Mouse (Mus musculus): ENCODE results near the gene Msto1. TPM values are rescaled to one million over a fixed set of nuclear protein-coding genes. Genes with fewer than 3 reads are reported as not detected.
"Not testable (repeated sequence)": the region's sequence is repeated elsewhere in the genome, so short reads cannot be mapped to it uniquely, and the experiment has no call there.

Msto1 gene
- 40.5 and 43.5 TPM in 2 replicates for polyA plus RNA-seq (2014; fragmentation: Nextera tagmentation; extraction: Ambion mirVana)

GRCm38 (mm10) chr3:88913511-88914383 is at the start of gene Msto1:
Msto1 (minus strand) TSS chr3:88913999.
- H3K4me3 ChIP-seq (ENCODE audit: low read depth, low read length): peak within 1 kb of the TSS; percentile 66
- H3K27ac ChIP-seq (ENCODE audit: low read length): peak within 1 kb of the TSS; percentile 84
- under 1% methylated on average over 62 of the region's 62 CpGs for whole genome bisulfite sequencing
- peaks cover 29% of the 10 kb centered on the region for H3K36me3 ChIP-seq (ENCODE audit: control insufficient read depth, insufficient read depth, low read length)
- peak within 1 kb of the TSS; percentile 69 for H3K4me2 ChIP-seq (replicated peaks; ENCODE audit: low read depth, low read length)
- peak within 1 kb of the TSS; percentile 60 for H3K9ac ChIP-seq (replicated peaks; ENCODE audit: low read depth, low read length)
- no peaks in the 10 kb centered on the region for H3K9me3 ChIP-seq (ENCODE audit: control insufficient read depth, low read depth, low read length)
- H3K4me1 ChIP-seq (ENCODE audit: control insufficient read depth, insufficient read depth, low read length): no peaks in the 10 kb centered on the region
- ATAC-seq (ENCODE audit: insufficient number of reproducible peaks, insufficient read depth, low FRiP score, low read depth): peak; percentile 95
- no peaks in the 10 kb centered on the region for H3K27me3 ChIP-seq (ENCODE audit: control insufficient read depth, insufficient read depth, low read length)

- H3K9me3 ChIP-seq (ENCODE audit: control insufficient read depth, low read depth, low read length); H3K4me1 ChIP-seq (ENCODE audit: control insufficient read depth, insufficient read depth, low read length); ATAC-seq (ENCODE audit: insufficient number of reproducible peaks, insufficient read depth, low FRiP score, low read depth); H3K4me2 ChIP-seq (replicated peaks; ENCODE audit: low read depth, low read length); H3K9ac ChIP-seq (replicated peaks; ENCODE audit: low read depth, low read length); H3K27ac ChIP-seq (ENCODE audit: low read length); H3K27me3 ChIP-seq (ENCODE audit: control insufficient read depth, insufficient read depth, low read length); H3K4me3 ChIP-seq (ENCODE audit: low read depth, low read length): not testable (repeated sequence)
- H3K36me3 ChIP-seq (ENCODE audit: control insufficient read depth, insufficient read depth, low read length): peaks cover 11% of the 10 kb centered on the region; the same call in 1 of the 2 replicates
Observed at GRCm38 (mm10) chr3:88963211-88963610, 49.4 kb upstream of the Msto1 start.

- ATAC-seq (ENCODE audit: insufficient number of reproducible peaks, insufficient read depth, low FRiP score, low read depth): no peak
- Histone ChIP-seq H3K4me3 (ENCODE audit: low read depth, low read length) (no peak overlapping the region), H3K9ac (replicated peaks; ENCODE audit: low read depth, low read length) (no peak overlapping the region)
Observed at GRCm38 (mm10) chr3:88953736-88954135, 39.9 kb upstream of the Msto1 start.

GRCm38 (mm10) chr3:88953246-88953645 is 39.4 kb upstream of the Msto1 start:
- Histone ChIP-seq H3K4me3 (ENCODE audit: low read depth, low read length) (no peak overlapping the region), H3K27ac (ENCODE audit: low read length) (no peak overlapping the region), H3K9me3 (ENCODE audit: control insufficient read depth, low read depth, low read length) (no peaks in the 10 kb centered on the region), H3K4me1 (ENCODE audit: control insufficient read depth, insufficient read depth, low read length) (peaks cover 7% of the 10 kb centered on the region; the same call in 1 of the 2 replicates), H3K27me3 (ENCODE audit: control insufficient read depth, insufficient read depth, low read length) (no peaks in the 10 kb centered on the region), H3K9ac (replicated peaks; ENCODE audit: low read depth, low read length) (no peak overlapping the region), H3K36me3 (ENCODE audit: control insufficient read depth, insufficient read depth, low read length) (no peaks in the 10 kb centered on the region), H3K4me2 (replicated peaks; ENCODE audit: low read depth, low read length) (no peak overlapping the region)
- WGBS: 79% methylated on average over 4 of the region's 4 CpGs
- ATAC-seq (ENCODE audit: insufficient number of reproducible peaks, insufficient read depth, low FRiP score, low read depth): no peak

More at GRCm38 (mm10) chr3:88953736-88954135, 39.9 kb upstream of the Msto1 start:
- no peaks in the 10 kb centered on the region for H3K9me3 ChIP-seq (ENCODE audit: control insufficient read depth, low read depth, low read length)
- no peaks in the 10 kb centered on the region for H3K27me3 ChIP-seq (ENCODE audit: control insufficient read depth, insufficient read depth, low read length)
- H3K36me3 ChIP-seq (ENCODE audit: control insufficient read depth, insufficient read depth, low read length): no peaks in the 10 kb centered on the region
- no peak overlapping the region for H3K27ac ChIP-seq (ENCODE audit: low read length)
- no peak overlapping the region for H3K4me2 ChIP-seq (replicated peaks; ENCODE audit: low read depth, low read length)
- peaks cover 5% of the 10 kb centered on the region; the same call in 1 of the 2 replicates for H3K4me1 ChIP-seq (ENCODE audit: control insufficient read depth, insufficient read depth, low read length)

- peak overlapping the region; percentile 93 for H3K9ac ChIP-seq (replicated peaks; ENCODE audit: low read depth, low read length)
- H3K4me3 ChIP-seq (ENCODE audit: low read depth, low read length): peak overlapping the region; percentile 59
- H3K4me1 ChIP-seq (ENCODE audit: control insufficient read depth, insufficient read depth, low read length): peaks cover 13% of the 10 kb centered on the region; the same call in 1 of the 2 replicates
- H3K9me3 ChIP-seq (ENCODE audit: control insufficient read depth, low read depth, low read length): no peaks in the 10 kb centered on the region
- no peaks in the 10 kb centered on the region for H3K27me3 ChIP-seq (ENCODE audit: control insufficient read depth, insufficient read depth, low read length)
- peak overlapping the region; percentile 65 for H3K4me2 ChIP-seq (replicated peaks; ENCODE audit: low read depth, low read length)
- ATAC-seq (ENCODE audit: insufficient number of reproducible peaks, insufficient read depth, low FRiP score, low read depth): no peak
- 0% methylated on average over 5 of the region's 5 CpGs for WGBS
- H3K27ac ChIP-seq (ENCODE audit: low read length): peak overlapping the region; percentile 100
- no peaks in the 10 kb centered on the region for H3K36me3 ChIP-seq (ENCODE audit: control insufficient read depth, insufficient read depth, low read length)
Observed at GRCm38 (mm10) chr3:88951327-88951800, 37.6 kb upstream of the Msto1 start.

GRCm38 (mm10) chr3:88950576-88951326 is 37.0 kb upstream of the Msto1 start, which contains the start of the genes Ash1l and Dap3:
Ash1l (plus strand) TSS chr3:88950622.
Dap3 (minus strand) TSS chr3:88951181.
- no peaks in the 10 kb centered on the region for H3K27me3 ChIP-seq (ENCODE audit: control insufficient read depth, insufficient read depth, low read length)
- H3K4me3 ChIP-seq (ENCODE audit: low read depth, low read length): peak within 1 kb of the TSS; percentile 59
- peak; percentile 71 for ATAC-seq (ENCODE audit: insufficient number of reproducible peaks, insufficient read depth, low FRiP score, low read depth)
- peak within 1 kb of the TSS; percentile 68 for H3K4me2 ChIP-seq (replicated peaks; ENCODE audit: low read depth, low read length)
- H3K4me1 ChIP-seq (ENCODE audit: control insufficient read depth, insufficient read depth, low read length): peaks cover 13% of the 10 kb centered on the region; the same call in 1 of the 2 replicates
- peak within 1 kb of the TSS; percentile 100 for H3K27ac ChIP-seq (ENCODE audit: low read length)
- no peaks in the 10 kb centered on the region for H3K36me3 ChIP-seq (ENCODE audit: control insufficient read depth, insufficient read depth, low read length)
- H3K9ac ChIP-seq (replicated peaks; ENCODE audit: low read depth, low read length): peak within 1 kb of the TSS; percentile 93
- no peaks in the 10 kb centered on the region for H3K9me3 ChIP-seq (ENCODE audit: control insufficient read depth, low read depth, low read length)
- under 1% methylated on average over 39 of the region's 64 CpGs for WGBS

GRCm38 (mm10) chr3:88949786-88950575 is 36.2 kb upstream of the Msto1 start:
- Histone ChIP-seq H3K4me1 (ENCODE audit: control insufficient read depth, insufficient read depth, low read length) (peaks cover 13% of the 10 kb centered on the region; the same call in 1 of the 2 replicates), H3K36me3 (ENCODE audit: control insufficient read depth, insufficient read depth, low read length) (no peaks in the 10 kb centered on the region), H3K27ac (ENCODE audit: low read length) (peak overlapping the region; percentile 100), H3K9me3 (ENCODE audit: control insufficient read depth, low read depth, low read length) (no peaks in the 10 kb centered on the region), H3K4me3 (ENCODE audit: low read depth, low read length) (peak overlapping the region; percentile 59), H3K9ac (replicated peaks; ENCODE audit: low read depth, low read length) (peak overlapping the region; percentile 93), H3K4me2 (replicated peaks; ENCODE audit: low read depth, low read length) (peak overlapping the region; percentile 68), H3K27me3 (ENCODE audit: control insufficient read depth, insufficient read depth, low read length) (no peaks in the 10 kb centered on the region)
- ATAC-seq (ENCODE audit: insufficient number of reproducible peaks, insufficient read depth, low FRiP score, low read depth): peak; percentile 92
- WGBS: under 1% methylated on average over 70 of the region's 92 CpGs
